Mouse (Mus musculus) natural killer cell, adult 2 months (primary cell): ENCODE results near the gene Mbnl2.

Experiments
- DNase-seq, 2 experiments: peaks; one replicate each; pipeline ENCODE4 v3.0.0; 2022; ENCODE audit warnings: low spot score in 2 of 2

Gene Mbnl2

GRCm38 (mm10) chr14:120409854-120410253 lies 134.4 kb downstream of the Mbnl2 start:
- no peak for DNase-seq

DNA sequence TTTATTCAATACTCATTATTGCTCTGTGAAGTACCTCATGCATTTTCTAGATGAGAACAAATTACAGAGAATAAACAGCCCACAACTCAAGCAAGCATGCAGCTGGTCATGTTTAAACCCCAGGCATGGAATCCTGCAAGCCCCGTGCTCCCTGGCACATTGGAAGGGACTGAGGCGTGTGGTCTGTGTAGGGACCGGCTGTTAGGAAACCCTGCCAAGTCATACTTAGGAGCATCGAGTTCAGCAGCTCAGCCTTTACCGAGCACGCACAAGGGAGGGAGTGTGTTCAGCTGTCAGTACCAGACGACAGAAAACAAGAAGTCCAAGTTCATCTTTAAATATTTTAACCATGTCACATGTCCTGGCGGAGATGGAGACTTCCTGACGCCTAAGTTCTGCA lies 141.4 kb downstream of the Mbnl2 start:
- no peak for DNase-seq

DNA sequence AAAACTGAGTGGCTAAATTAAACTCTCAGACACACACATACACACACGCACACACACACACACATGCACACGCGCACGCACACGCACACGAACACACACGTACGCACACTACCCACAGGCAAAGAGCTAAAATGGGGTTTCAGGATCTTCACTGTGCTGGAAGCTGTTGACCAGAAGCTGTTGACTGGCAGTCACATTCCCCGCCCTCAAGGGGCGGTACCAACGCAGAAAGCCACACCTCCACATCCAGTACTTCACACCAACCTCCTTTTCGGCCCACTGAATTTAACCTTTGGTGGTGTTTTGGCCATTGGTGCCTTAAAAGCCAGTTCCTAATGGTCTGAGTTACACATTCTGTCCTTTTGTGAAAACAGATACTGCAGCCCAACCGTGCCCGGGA lies 143.5 kb downstream of the Mbnl2 start:
- no peak for DNase-seq

- no peak for DNase-seq
Observed at GRCm38 (mm10) chr14:120428497-120428896, 153.0 kb downstream of the Mbnl2 start.

DNA sequence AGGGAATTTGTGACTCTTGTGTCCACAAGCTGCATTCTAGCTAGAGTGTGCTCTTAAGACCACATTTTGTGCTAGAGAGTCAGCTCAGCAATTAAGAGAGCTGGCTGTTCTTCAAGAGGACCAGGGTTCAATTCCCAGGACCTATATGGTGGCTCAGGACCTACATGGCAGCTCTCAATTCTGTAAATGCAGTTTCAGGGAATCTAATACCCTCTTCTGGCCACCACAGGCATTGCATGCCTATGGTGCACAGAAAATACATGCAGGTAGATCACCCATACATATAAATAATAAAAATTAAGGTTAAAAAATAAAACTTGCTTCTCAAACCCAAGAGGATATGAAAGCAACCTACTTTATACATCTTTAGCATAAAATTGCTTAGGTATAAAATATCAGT lies 157.3 kb downstream of the Mbnl2 start:
- no peak for DNase-seq

DNA sequence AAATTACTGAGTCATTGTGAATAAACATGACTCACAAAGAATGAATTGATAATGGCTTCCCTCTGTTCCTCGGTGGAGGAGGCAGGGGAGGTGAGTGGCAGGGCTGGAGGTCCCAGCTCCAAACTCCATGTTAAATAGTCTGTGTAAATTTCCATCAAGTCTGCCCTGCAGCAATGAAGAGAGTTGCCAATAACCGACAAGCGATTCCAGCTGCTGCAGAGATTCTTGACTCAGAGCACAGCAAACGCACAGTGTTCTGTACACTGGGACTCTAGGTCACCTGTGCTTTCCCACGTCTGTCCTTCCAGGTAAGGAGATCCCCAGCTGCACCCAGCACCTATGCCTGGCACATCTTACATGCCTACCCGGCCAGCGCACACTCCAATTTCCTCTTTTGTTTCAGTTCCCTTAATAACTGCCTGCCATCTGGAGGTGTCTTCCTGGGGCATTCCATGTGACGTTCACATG lies 158.5 kb downstream of the Mbnl2 start:
- no peak for DNase-seq

GRCm38 (mm10) chr14:120434831-120435230 lies 159.4 kb downstream of the Mbnl2 start:
- DNase-seq: no peak

- DNase-seq: no peak
Observed at GRCm38 (mm10) chr14:120440716-120441115, 165.2 kb downstream of the Mbnl2 start.

GRCm38 (mm10) chr14:120441256-120441655 lies 165.8 kb downstream of the Mbnl2 start:
- DNase-seq: no peak

GRCm38 (mm10) chr14:120441836-120442235 lies 166.4 kb downstream of the Mbnl2 start:
- DNase-seq: no peak

DNA sequence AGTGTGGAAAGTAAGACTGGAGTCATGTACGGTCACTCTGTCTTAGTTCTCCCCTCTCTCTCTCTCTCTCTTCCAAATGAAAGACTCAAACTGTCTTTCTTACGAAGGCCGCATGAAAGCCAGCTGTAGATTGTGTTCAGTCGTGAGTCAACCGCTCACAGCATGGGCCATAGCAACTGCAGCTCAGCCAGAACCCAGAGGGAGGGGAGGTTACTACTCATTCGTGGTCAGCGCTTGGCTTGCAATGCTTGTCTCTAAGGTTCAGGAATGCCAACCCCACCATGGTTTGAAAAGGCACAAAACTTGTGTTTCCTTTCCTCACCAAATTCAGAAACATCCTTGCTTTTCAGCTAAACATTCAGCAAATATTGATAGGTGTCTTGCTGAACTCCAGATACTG lies 178.8 kb downstream of the Mbnl2 start:
- no peak for DNase-seq

DNA sequence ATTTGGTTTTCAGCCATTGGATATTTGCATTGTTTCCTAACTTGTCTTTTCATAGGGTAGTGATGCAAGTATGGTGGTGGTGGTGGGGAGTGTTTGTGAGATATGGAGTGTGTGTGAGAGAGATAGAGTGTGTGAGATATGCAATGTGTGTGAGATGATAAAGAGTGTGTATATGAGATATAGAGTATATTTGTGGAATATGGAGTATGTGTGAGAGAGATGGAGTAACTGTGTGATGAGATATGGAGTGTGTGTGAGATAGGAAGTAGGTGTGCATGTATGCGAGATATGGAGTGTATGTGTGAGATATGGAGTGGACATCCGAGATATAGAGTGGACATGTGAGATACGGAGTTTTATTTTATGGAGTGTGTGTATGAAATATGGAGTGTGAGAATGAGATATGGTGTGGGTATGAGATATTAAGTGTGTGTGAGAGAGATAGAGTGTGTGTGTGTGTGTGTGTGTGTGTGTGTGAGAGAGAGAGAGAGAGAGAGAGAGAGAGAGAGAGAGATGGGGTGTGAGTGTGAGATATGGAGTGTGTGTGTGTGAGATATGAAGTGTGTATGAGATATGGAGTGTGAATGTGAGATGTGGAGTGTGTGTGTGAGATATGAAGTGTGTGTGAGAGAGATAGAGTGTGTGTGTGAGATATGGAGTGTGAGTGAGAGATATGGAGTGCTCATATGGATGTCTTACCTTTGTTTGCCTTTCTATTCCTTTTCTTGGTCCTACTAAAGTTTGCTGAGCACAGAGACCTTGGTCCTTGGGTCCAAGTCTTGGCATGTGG lies 188.7 kb downstream of the Mbnl2 start:
- no peak for DNase-seq

GRCm38 (mm10) chr14:120466816-120467215 lies 191.3 kb downstream of the Mbnl2 start:
- no peak for DNase-seq

DNA sequence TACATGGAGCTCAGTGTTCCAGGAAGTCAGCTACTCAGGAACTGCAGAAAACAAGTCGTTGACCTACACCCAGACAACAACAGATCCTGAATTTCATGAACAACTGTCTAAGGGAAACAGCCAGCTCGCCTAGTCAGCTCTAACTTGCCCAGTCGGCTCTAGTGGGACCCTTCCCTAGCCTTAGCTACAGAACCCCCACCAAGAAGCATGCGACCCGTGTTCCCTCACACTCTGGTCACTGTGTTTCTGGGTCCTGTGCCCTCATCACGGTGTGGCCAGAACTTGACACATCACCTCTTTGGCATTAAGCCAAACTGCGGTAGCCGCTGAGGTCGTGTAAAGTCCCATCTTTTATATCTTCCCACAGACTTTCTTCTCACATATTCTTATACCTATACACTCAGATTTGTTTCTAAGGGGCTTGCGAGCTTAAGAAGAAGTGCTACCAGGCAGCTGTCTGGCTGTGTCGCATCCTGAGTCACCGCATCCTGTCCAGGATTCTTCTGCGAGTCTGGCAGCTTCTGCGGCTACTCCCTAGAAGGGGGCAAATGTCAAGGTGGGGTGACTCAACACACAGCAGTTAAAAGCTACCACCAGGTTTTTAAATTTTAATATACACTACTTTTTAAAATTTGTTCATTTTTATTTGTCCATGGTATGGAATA lies 193.8 kb downstream of the Mbnl2 start:
- peak; percentile 3 to 25 for DNase-seq

- no peak for DNase-seq
Observed at GRCm38 (mm10) chr14:120476186-120476697, 200.8 kb downstream of the Mbnl2 start.

- peak; percentile 97 for DNase-seq
Observed at GRCm38 (mm10) chr14:120477288-120477981, 202.0 kb downstream of the Mbnl2 start.

GRCm38 (mm10) chr14:120477982-120478568 lies 202.6 kb downstream of the Mbnl2 start, which contains the start of gene Rap2a:
TSS of gene Rap2a (plus strand) at chr14:120478444.
- peak; percentile 94 to 96 for DNase-seq

- peak; percentile 12 to 16 for DNase-seq
Observed at GRCm38 (mm10) chr14:120478641-120479341, 203.3 kb downstream of the Mbnl2 start.

GRCm38 (mm10) chr14:120480341-120480900 lies 205.0 kb downstream of the Mbnl2 start:
- no peak for DNase-seq

DNA sequence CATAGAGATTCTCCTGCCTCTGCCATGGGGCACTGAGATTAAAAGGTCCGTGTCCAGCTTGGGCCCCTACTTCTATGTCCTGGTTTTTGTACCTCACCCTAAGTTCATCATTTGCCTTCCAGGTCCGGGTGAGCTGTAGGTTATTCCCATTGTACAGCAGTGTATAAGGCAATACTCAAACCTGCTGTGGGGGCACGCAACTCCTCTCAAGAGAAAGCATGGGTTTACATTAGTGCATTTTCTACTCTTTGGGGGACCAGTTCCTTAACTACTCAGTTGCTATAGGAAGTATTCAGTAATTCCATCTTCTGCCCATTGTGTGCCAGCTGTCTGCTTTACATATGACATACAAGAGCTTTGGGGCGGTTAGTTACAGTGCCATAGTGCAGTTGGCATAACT lies 205.5 kb downstream of the Mbnl2 start:
- DNase-seq: no peak
